Mouse (Mus musculus): ENCODE data around the gene Crocc2.
"Not testable (repeated sequence)": the region's sequence is repeated elsewhere in the genome, so short reads cannot be mapped to it uniquely, and the experiment has no call there.

Crocc2 gene

GRCm38 (mm10) chr1:93161921-93162320 lies 6.6 kb upstream of the Crocc2 start:
- DNase-seq (ENCODE audit: low spot score in 2 of 2), result no peak

- no peak for DNase-seq (ENCODE audit: low spot score in 2 of 2)
Observed at GRCm38 (mm10) chr1:93162588-93162987, 5.9 kb upstream of the Crocc2 start.

DNA sequence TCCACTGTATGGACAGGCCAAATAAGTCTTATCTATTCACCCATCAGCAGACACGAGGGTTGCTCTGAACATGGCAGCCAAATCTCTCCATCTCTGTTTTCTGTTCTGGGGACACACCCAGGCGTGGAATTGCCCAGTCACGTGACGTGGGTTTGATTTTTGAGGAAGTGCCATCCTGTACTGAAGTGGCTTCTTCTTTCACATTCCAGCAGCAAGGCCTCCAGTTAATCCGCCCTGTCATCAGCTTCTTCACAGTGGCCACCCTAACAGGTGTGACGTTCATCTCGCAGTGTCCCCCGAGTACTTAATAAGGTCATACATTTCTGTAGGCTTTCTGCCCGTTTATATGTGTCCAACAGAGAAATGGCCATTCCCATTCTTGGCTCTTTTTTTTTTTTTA lies 3.1 kb upstream of the Crocc2 start:
- DNase-seq (ENCODE audit: low spot score in 2 of 2), result peak in 1 of 2 experiments; percentile 25

- DNase-seq (ENCODE audit: low spot score in 2 of 2), result no peak
Observed at GRCm38 (mm10) chr1:93166346-93167079, 2.0 kb upstream of the Crocc2 start.

DNA sequence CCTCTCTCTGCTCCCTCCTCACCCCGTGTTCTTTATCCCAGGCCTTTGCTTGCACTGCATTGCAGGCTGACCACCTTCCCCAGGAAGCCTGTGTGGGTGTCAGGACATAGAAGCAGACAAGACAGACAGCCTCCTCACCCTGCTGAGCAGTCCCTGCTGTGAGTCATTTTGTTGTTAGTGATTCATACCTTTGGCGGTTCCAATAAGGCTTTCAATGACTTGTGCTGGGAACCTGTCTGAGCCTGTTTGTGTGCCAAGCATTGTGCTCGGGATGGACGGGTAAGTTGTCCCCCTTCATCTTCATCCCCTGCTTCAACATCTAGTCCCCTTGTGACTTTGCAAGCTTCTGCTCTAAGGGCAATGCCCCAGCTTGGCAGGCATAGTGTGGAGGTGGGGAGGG lies 5.1 kb downstream of the Crocc2 start:
- DNase-seq (ENCODE audit: low spot score in 2 of 2), result no peak

DNA sequence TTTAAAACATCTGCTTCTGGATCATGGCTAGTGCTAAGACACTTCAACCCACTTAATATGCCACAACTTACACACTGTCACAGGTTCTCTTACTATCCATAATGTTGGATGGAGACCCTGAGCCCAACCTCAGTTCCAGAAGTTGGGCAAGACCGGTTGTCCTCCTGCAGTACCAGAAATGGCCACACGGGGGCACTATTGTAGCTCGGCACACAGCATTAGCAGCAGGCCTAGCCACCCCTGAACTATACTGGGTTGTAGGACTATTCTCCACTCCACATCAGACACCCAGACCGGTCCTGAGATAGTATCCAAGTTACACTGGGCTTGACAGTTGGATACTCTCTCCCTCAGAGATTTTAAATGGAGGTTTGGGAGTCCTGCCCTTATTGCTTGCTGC lies 5.9 kb downstream of the Crocc2 start:
- peak; percentile 63 to 65 for DNase-seq (ENCODE audit: low spot score in 2 of 2)

GRCm38 (mm10) chr1:93175849-93176248 lies 7.3 kb downstream of the Crocc2 start:
- DNase-seq (ENCODE audit: low spot score in 2 of 2), result no peak

DNA sequence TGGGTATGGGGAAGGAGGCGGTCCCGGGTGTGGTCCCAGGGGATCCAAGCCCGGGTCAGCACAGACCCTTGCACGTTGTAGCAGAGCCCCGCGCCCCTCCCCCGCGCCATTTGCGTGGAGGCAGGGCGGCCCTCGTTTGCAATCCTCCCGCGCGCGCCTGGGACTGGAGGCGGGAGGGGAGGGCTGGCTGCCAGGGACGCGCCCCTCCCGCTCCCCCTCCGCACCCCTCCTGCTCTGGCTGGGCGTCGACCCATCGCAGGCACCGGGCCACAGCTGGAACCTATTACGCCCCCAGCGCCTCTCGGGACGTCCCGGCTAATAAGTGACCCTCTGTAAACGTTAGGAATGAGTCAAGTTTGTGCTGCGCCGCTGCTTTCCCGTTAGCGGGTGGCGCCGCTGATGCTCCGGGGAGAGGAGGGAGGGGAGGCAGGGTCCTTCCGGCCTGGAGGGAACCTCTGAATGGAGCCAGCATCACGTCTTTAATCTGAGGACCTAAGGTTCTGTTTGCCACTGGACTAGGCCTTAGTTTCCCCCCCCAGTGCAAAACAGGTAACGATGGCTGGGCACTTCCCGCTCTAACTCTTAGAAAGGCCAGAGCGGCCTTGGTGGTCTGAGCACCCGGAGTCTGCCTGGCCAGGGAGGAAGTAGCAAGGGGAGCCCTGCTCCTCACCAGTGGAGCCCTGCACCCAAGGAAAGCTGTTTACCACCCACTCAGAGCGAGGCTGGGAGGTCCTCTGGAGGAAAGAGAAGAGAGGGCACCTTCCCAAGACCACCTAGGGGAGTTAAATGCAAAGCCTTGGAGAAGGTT lies 8.2 kb downstream of the Crocc2 start:
- DNase-seq (ENCODE audit: low spot score in 2 of 2), result peak; percentile 30 to 72

DNA sequence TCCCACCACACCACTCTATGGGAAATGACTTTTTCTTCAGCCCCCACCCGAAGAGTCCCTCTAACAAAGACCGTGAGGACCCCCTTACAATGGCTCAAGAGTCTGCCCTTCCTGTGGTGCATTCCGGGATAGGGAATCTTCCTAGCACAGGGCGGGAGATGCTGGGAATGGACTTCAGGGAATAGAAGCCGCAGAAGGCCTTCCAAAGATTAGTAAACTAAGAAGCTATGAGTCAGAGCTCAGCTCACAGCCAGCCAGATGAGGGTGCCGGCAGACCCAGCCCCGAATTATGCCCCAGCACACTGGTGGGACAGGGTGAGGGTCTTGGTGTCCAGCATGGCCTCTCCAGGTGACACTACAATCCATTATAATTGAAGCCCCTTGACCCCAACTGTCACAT lies 13.8 kb downstream of the Crocc2 start:
- DNase-seq (ENCODE audit: low spot score in 2 of 2), result no peak

GRCm38 (mm10) chr1:93184071-93184828 lies 15.7 kb downstream of the Crocc2 start:
- DNase-seq (ENCODE audit: low spot score in 2 of 2), result no peak

GRCm38 (mm10) chr1:93190726-93191305 lies 22.3 kb downstream of the Crocc2 start:
- no peak for DNase-seq (ENCODE audit: low spot score in 2 of 2)

DNA sequence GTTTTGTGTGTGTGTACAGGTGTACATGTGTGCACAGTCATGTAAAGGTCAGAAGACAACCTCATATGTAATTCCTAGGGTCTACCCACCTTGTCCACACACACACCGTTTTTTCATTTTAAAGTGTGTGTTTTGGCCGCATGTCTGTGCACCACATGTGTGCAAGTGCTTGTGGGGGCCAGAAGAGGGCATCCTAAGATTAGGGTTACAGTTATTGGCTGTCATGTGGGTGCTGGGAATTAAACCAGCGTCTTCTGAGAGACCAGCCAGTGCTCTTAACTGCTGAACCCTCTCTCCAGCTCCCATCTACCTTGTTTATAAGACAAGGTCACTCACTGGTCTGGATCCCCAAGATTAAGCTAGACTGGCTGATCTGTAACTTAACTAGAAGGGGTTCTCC lies 26.4 kb downstream of the Crocc2 start:
- no peak for DNase-seq (ENCODE audit: low spot score in 2 of 2)

- DNase-seq (ENCODE audit: low spot score in 2 of 2), result not testable (repeated sequence)
Observed at GRCm38 (mm10) chr1:93197454-93197853, 28.9 kb downstream of the Crocc2 start.

DNA sequence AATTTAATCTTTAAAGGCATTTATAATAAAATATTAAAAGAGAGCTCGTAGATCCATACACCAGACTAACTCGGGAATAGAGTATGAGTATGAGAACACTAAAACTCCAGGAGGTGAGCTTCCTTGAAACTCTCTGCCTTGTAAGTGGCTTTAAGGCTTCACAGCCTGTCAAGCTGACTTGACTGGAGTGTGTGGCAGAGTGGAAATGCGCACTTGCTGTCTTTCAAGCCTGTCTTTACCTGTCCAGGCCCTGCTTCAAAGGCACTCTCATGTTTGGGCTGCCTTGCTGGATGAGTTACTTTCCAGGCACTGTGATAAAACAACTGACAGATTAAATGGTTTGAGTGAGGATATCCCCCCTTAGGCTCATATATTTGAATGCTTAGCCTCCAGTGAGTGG lies 29.4 kb downstream of the Crocc2 start:
- DNase-seq (ENCODE audit: low spot score in 2 of 2), result no peak

DNA sequence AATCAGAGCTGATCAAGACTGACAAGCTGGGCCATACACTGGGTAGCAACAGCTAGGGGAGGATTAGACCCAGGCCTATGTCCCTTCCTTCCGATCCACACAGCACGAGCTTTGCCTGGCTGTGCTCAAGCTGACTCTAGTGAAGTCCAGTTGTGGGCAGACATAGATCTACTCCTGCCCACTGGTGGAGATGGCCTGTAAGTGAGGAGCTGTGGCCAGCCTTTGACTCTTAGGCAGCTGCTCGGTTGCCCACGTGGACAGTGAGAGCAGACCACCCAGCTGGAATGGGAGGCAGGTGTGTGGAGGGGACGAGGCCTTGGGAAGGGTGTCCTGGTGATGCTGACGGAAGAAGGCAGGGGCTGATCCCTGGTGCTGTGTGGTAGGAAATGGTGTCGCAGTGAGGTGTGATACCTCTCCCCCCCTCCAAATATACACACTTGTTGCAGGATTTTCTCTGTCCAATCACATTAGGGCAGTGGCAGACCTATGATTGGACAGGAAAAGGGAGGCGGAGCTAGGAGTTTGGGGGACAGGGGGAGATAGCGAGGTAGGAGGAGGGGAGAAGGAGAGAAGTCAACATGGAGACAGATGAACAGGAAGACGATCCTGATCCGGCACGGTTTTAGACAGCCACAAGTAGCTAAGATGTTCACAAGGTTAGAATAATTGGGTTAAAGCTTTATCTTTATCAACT lies 37.9 kb downstream of the Crocc2 start:
- DNase-seq (ENCODE audit: low spot score in 2 of 2), result no peak

DNA sequence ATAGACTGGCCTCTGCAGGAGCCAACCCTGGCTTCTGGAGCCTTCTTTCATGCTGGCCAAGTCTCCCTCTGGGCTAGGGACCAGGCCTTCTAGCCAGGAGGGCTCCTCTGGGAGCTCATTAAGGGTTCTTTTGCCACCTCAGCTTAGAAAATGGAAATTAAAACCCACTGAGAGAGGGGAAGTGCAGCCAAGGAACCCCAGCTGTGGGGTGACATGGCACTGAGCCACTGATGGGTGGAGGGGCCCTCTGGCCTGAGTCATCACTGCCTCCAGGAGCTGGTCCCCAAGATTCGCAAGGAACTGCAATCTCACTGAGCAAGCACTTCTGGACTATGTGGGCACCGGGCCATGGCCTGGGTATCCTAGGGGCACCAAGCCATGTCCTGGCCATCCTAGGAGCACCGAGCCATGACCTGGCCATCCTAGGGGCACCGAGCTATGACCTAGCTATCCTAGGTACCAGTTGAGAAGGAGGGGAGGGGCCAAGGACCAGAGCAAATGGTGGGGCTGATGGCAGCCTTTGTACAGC lies 39.1 kb downstream of the Crocc2 start:
- DNase-seq (ENCODE audit: low spot score in 2 of 2), result no peak

GRCm38 (mm10) chr1:93210213-93210641 lies 41.7 kb downstream of the Crocc2 start:
- DNase-seq (ENCODE audit: low spot score in 2 of 2), result peak; percentile 63 to 84

DNA sequence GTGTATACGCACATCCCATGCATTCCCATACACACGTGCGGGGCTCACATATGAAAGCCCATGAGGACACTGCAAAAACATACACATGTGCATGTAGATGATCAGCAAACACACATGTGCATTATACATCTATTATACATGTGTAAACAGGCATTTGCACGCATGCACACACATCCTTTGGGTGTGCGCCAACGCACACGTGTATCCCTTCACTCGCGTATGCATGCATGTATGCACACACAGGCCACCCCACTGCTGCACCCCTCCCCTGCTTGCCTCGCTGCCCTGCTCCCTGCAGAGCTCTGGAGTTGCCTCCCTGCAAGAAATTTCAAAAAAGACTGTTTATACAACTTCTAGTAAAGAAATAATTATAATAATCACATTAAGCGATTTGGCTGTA lies 42.5 kb downstream of the Crocc2 start:
- no peak for DNase-seq (ENCODE audit: low spot score in 2 of 2)

- no peak for DNase-seq (ENCODE audit: low spot score in 2 of 2)
Observed at GRCm38 (mm10) chr1:93211549-93212220, 43.2 kb downstream of the Crocc2 start.

- no peak for DNase-seq (ENCODE audit: low spot score in 2 of 2)
Observed at GRCm38 (mm10) chr1:93212441-93212840, 43.9 kb downstream of the Crocc2 start.

DNA sequence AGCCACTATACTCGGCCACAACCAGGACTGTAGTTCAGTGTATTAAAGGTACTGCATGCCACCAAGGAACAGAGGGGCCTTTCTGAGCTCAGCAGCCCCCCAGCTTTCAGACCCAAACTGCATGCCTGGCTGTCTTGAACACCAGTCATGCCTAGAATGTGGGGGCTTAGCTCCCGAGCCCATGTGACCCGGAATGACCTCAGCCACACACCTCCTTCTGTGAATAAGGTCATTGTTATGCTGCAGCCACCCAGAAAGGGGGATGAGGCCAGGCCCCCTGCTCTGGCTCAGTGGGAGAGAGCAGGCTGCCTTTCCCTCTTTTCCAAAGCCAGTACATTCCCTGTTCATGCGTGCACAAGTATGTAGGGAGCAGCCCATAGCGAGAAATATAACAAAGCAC lies 46.1 kb downstream of the Crocc2 start:
- DNase-seq (ENCODE audit: low spot score in 2 of 2), result no peak

All from urinary bladder, adult 18-20 months (tissue).